Mouse (Mus musculus): Measurements from ENCODE around the gene Cbln4. TPM values are rescaled to one million over a fixed set of nuclear protein-coding genes. Genes with fewer than 3 reads are reported as not detected.

The Cbln4 gene
- polyA plus RNA-seq, 1 experiment, result not detected

DNA sequence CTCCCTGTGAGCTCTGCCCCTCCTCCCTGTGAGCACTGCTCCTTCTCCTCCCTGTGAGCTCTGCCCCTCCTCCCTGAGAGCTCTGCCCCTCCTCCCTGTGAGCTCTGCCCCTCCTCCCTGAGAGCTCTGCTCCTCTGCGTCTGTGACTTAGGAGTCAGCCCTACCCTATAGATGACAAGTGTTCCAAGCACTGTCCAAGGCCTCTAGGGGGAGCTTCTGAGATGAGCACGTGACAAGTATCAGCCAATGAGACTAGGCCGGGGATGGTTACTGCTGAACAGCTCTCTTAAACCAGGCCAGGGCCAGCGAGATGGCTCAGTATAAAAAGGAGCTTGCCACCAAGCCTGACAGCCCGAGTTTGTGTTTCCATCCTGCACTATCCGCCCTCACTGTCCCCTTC lies 48.4 kb downstream of the Cbln4 start:
- H3K36me3 ChIP-seq (ENCODE audit: control insufficient read depth, insufficient read depth), result no peaks in the 10 kb centered on the region
- TF ChIP-seq MYOD1 (IDR thresholded peaks at IDR 0.05; ENCODE audit: control insufficient read depth, insufficient read length, low read depth) (no peak), USF1 (IDR thresholded peaks at IDR 0.05; ENCODE audit: low read depth) (peak; percentile 69)
- no peaks in the 10 kb centered on the region for H3K27me3 ChIP-seq (ENCODE audit: control insufficient read depth, insufficient read depth, insufficient read length)
- no peak overlapping the region for H3ac ChIP-seq (ENCODE audit: control insufficient read depth, insufficient read length, low read depth)
- no peaks in the 10 kb centered on the region for H3K79me3 ChIP-seq (ENCODE audit: low read depth)
- H3K79me2 ChIP-seq (ENCODE audit: control insufficient read depth, insufficient read depth), result no peaks in the 10 kb centered on the region
- H3K4me3 ChIP-seq (ENCODE audit: insufficient read depth, poor library complexity, severe bottlenecking), result no peak overlapping the region

- no peak overlapping the region for H3ac ChIP-seq (ENCODE audit: control insufficient read depth, insufficient read length, low read depth)
- no peaks in the 10 kb centered on the region for H3K27me3 ChIP-seq (ENCODE audit: control insufficient read depth, insufficient read depth, insufficient read length)
- no peaks in the 10 kb centered on the region for H3K79me2 ChIP-seq (ENCODE audit: control insufficient read depth, insufficient read depth)
- no peaks in the 10 kb centered on the region for H3K79me3 ChIP-seq (ENCODE audit: low read depth)
- no peak for TF ChIP-seq FOSL1 (IDR thresholded peaks at IDR 0.05; ENCODE audit: insufficient read depth, low read length, poor library complexity, severe bottlenecking)
- H3K36me3 ChIP-seq (ENCODE audit: control insufficient read depth, insufficient read depth), result no peaks in the 10 kb centered on the region
- no peak overlapping the region for H3K4me3 ChIP-seq (ENCODE audit: insufficient read depth, poor library complexity, severe bottlenecking)
Observed at GRCm38 (mm10) chr2:171994240-171994639, 49.0 kb downstream of the Cbln4 start.

- TF ChIP-seq MYOG (IDR thresholded peaks at IDR 0.05; ENCODE audit: control insufficient read depth, extremely low read depth, insufficient read length), result no peak
- no peak for TF ChIP-seq MAX (IDR thresholded peaks at IDR 0.05)
- TF ChIP-seq MYOD1 (IDR thresholded peaks at IDR 0.05; ENCODE audit: control insufficient read depth, insufficient read length, low read depth), result no peak
- Histone ChIP-seq H3K4me3 (ENCODE audit: insufficient read depth, poor library complexity, severe bottlenecking) (no peak overlapping the region), H3K36me3 (ENCODE audit: control insufficient read depth, insufficient read depth) (no peaks in the 10 kb centered on the region), H3ac (ENCODE audit: control insufficient read depth, insufficient read length, low read depth) (no peak overlapping the region), H3K79me3 (ENCODE audit: low read depth) (no peaks in the 10 kb centered on the region), H3K79me2 (ENCODE audit: control insufficient read depth, insufficient read depth) (no peaks in the 10 kb centered on the region), H3K27me3 (ENCODE audit: control insufficient read depth, insufficient read depth, insufficient read length) (no peaks in the 10 kb centered on the region)
Observed at GRCm38 (mm10) chr2:171986686-171987085, 56.6 kb downstream of the Cbln4 start.

Other genes with a start within 250 kb of the Cbln4 start
- 0.01 TPM for gene Mc3r, start 205.0 kb upstream of the Cbln4 start, polyA plus RNA-seq (2012; fragmentation: generic; extraction: Trizol)

All from C2C12 (cell line).